Mouse (Mus musculus) adrenal gland, adult 18-20 months (tissue): ENCODE measurements at regions not wholly inside any gene's neighbourhood (a gene's known extent, or its start where the extent isn't known, plus 50 kb on each side); places are given as distances from the start of the nearest gene placed in this dataset.

Experiments
- DNase-seq, 2 experiments: peaks; one replicate each; pipeline ENCODE4 v3.0.0; 2021 to 2022; ENCODE audit warnings: low spot score in 2 of 2

GRCm38 (mm10) chr5:85467811-85468210 lies 597.6 kb downstream of the Cenpc1 start:
- DNase-seq, result no peak

- DNase-seq, result no peak
Observed at GRCm38 (mm10) chr5:85467151-85467550, 598.2 kb downstream of the Cenpc1 start.
